Comparison of ENCODE assay signal across 32 mouse cellular contexts in the genomic region with DNA sequence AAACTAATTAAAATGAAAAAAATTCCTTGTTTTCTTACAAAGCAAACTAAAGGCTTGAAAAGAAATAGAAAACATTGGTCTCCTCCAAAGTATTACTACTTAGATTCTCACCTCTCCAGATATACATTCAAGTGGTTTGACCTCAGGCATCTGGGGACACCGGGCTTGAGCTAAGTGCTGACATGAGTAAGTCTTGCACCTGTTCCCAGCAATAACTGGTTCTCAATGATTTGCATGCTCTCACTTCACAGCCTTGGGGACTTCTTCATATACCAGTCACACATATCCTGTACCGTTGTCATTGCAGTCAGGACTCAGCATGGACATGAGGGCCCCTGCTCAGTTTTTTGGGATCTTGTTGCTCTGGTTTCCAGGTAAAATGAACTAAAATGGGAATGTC.
"Had no signal": no experiment of that assay in that cellular context is flagged by ENCODE, and none has a peak within 500 bp of the region (broad histone marks: within the 10 kb centered on the region; RNA-seq: fewer than 3 reads in every experiment).

No protein-coding gene starts in this region.

- H3K36me3 ChIP-seq: limb, embryonic 10.5 days; limb, embryonic 12.5 days; limb, embryonic 13.5 days; limb, embryonic 15.5 days; liver, embryonic 12.5 days; liver, embryonic 13.5 days; liver, embryonic 15.5 days; lung, embryonic 15.5 days; midbrain, embryonic 10.5 days; midbrain, embryonic 12.5 days; midbrain, embryonic 13.5 days; midbrain, embryonic 15.5 days had no signal

- H3K4me1 ChIP-seq: limb, embryonic 10.5 days; limb, embryonic 12.5 days; limb, embryonic 13.5 days; limb, embryonic 15.5 days; liver, embryonic 12.5 days; liver, embryonic 13.5 days; liver, embryonic 15.5 days; lung, embryonic 15.5 days; megakaryocyte, embryonic 14.5 days; midbrain, embryonic 10.5 days; midbrain, embryonic 12.5 days; midbrain, embryonic 13.5 days; midbrain, embryonic 15.5 days had no signal

- ATAC-seq: liver, embryonic 12.5 days; liver, postnatal 0 days; lung, postnatal 0 days; midbrain, embryonic 13.5 days; midbrain, embryonic 15.5 days; midbrain, embryonic 16.5 days had no signal

- H3K9me3 ChIP-seq: limb, embryonic 10.5 days; limb, embryonic 12.5 days; limb, embryonic 13.5 days; limb, embryonic 15.5 days; liver, embryonic 12.5 days; liver, embryonic 13.5 days; liver, embryonic 15.5 days; lung, embryonic 15.5 days; megakaryocyte, embryonic 14.5 days; midbrain, embryonic 10.5 days; midbrain, embryonic 12.5 days; midbrain, embryonic 13.5 days; midbrain, embryonic 15.5 days had no signal

- H3K27me3 ChIP-seq: limb, embryonic 12.5 days; limb, embryonic 13.5 days; limb, embryonic 15.5 days; liver, embryonic 12.5 days; liver, embryonic 13.5 days; liver, embryonic 15.5 days; lung, embryonic 15.5 days; megakaryocyte, embryonic 14.5 days; midbrain, embryonic 12.5 days; midbrain, embryonic 13.5 days; midbrain, embryonic 15.5 days had no signal

- H3K9ac ChIP-seq: limb, embryonic 12.5 days; limb, embryonic 13.5 days; limb, embryonic 15.5 days; liver, embryonic 12.5 days; liver, embryonic 13.5 days; liver, embryonic 14.5 days; liver, embryonic 15.5 days; liver, postnatal 0 days; lung, embryonic 14.5 days; lung, embryonic 15.5 days; midbrain, embryonic 12.5 days; midbrain, embryonic 13.5 days; midbrain, embryonic 15.5 days had no signal

- H3K4me2 ChIP-seq: limb, embryonic 12.5 days; limb, embryonic 13.5 days; limb, embryonic 15.5 days; liver, embryonic 11.5 days; liver, embryonic 12.5 days; liver, embryonic 13.5 days; liver, embryonic 15.5 days; lung, embryonic 14.5 days; lung, embryonic 15.5 days; midbrain, embryonic 11.5 days; midbrain, embryonic 12.5 days; midbrain, embryonic 13.5 days; midbrain, embryonic 15.5 days had no signal

- H3K4me3 ChIP-seq: left cerebral cortex, adult 2 months; limb, embryonic 10.5 days; limb, embryonic 12.5 days; limb, embryonic 13.5 days; limb, embryonic 15.5 days; liver, embryonic 12.5 days; liver, embryonic 13.5 days; liver, embryonic 15.5 days; lung, embryonic 15.5 days; megakaryocyte, embryonic 14.5 days; midbrain, embryonic 10.5 days; midbrain, embryonic 12.5 days; midbrain, embryonic 13.5 days; midbrain, embryonic 15.5 days; myocyte had no signal

- H3K27ac ChIP-seq: left cerebral cortex, adult 2 months; limb, embryonic 10.5 days; limb, embryonic 12.5 days; limb, embryonic 13.5 days; limb, embryonic 15.5 days; liver, embryonic 12.5 days; liver, embryonic 13.5 days; liver, embryonic 14.5 days; liver, embryonic 15.5 days; lung, embryonic 15.5 days; macrophage; midbrain, embryonic 10.5 days; midbrain, embryonic 12.5 days; midbrain, embryonic 13.5 days; midbrain, embryonic 15.5 days had no signal

- DNase-seq: left cerebral cortex, postnatal 4 days; liver; liver, embryonic 13.5 days; liver, postnatal 0 days; lung, adult 18-20 months; lung, adult 2 months; lung, embryonic 14.5 days; lung, postnatal 10 days; lung, postnatal 14 days; lung, postnatal 36 days; lung, postnatal 4 days; midbrain, embryonic 14.5 days had no signal
